Mouse (Mus musculus): ENCODE data around the gene Sncb.

DNA sequence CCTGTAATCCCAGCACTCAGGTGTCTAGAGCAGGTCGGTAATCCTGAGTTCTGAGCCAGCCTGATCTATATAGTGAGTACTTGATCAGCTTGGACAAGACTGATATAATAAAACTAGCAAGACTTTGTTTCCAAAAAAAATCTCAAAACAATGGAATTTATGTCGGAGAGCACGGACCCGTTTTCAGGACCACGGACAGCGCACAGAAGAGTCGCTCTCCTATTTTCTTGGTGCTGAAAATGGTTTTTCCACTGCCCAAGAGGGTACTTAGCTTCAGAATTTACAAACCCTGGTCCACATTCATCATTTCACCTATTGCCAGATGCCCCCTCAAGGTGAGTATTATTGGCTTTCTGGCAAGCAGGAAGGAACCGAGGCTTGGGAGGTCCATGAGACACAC lies 15.7 kb downstream of the Sncb start:
- no peak for TF ChIP-seq CTCF (IDR thresholded peaks at IDR 0.05; ENCODE audit: extremely low read depth, insufficient read length, insufficient replicate concordance, low read depth, low read length)
- TF ChIP-seq POLR2A (IDR thresholded peaks at IDR 0.05; ENCODE audit: low read depth, low read length), result no peak

Measured in small intestine, adult 2 months (tissue).